Mouse (Mus musculus) liver, postnatal 0 days (tissue): ENCODE results near the gene Ankrd40. TPM values are rescaled to one million over a fixed set of nuclear protein-coding genes. Genes with fewer than 3 reads are reported as not detected.
A peak's percentile ranks its signal among the peaks of the same experiment; 100 is the strongest.

Experiments
- ATAC-seq: fragments of 200-750 bp; cut with Nextera tagmentation; 2 replicates; pipeline ENCODE4 v1.8.0; 2017; ENCODE audit warnings: mild to moderate bottlenecking, moderate library complexity
- DNase-seq: peaks from one replicate; pipeline ENCODE4 v3.0.0-alpha.2; 2016
- H3K27ac ChIP-seq: fragments of 300-500 bp; sonication (generic); 2 replicates; pipeline ENCODE4 v1.5.1; 2014; ENCODE audit warnings: antibody characterized with exemption, moderate library complexity, mild to moderate bottlenecking, low read depth
- H3K27me3 ChIP-seq: fragments of 300-500 bp; sonication (generic); 2 replicates; pipeline ENCODE4 v1.6.1; 2014; ENCODE audit warnings: low read length, control low read depth, mixed read lengths; ENCODE audit not compliant: insufficient read depth
- H3K36me3 ChIP-seq: fragments of 300-500 bp; sonication (generic); replicated peaks from 2 replicates; pipeline ENCODE4 v1.6.1; 2014; ENCODE audit warnings: mild to moderate bottlenecking, control low read depth, low read length, moderate library complexity, mixed read lengths; ENCODE audit not compliant: insufficient read depth
- H3K4me1 ChIP-seq: fragments of 300-500 bp; sonication (generic); 2 replicates; pipeline ENCODE4 v1.6.1; 2014; ENCODE audit warnings: antibody characterized with exemption, mild to moderate bottlenecking, control low read depth; ENCODE audit not compliant: insufficient read depth
- H3K4me2 ChIP-seq: fragments of 300-500 bp; sonication (generic); 2 replicates; pipeline ENCODE4 v1.6.1; 2014; ENCODE audit warnings: low read depth, mild to moderate bottlenecking, low read length, moderate library complexity, mixed read lengths
- H3K4me3 ChIP-seq: fragments of 300-500 bp; sonication (generic); 2 replicates; pipeline ENCODE4 v1.5.1; 2014; ENCODE audit warnings: low read depth, low read length
- H3K9ac ChIP-seq: fragments of 300-500 bp; sonication (generic); replicated peaks from 2 replicates; pipeline ENCODE4 v1.6.1; 2014; ENCODE audit warnings: mild to moderate bottlenecking, moderate library complexity
- H3K9me3 ChIP-seq: fragments of 300-500 bp; sonication (generic); 2 replicates; pipeline ENCODE4 v1.6.1; 2016; ENCODE audit warnings: mild to moderate bottlenecking, control low read depth, low read length, mixed read lengths
- CTCF ChIP-seq: sonication (generic); IDR thresholded peaks from 2 replicates; pipeline ENCODE4 v1.5.1; 2016; ENCODE audit warnings: antibody characterized with exemption, low read depth
- EP300 ChIP-seq: IDR thresholded peaks from 2 replicates; pipeline ENCODE4 v1.6.1; 2016; ENCODE audit warnings: antibody characterized with exemption, low read depth, mild to moderate bottlenecking
- whole genome bisulfite sequencing: fragments of 180-500 bp; shearing (Covaris S2); extraction: QIAGEN DNeasy Blood & Tissue Kit; methylation state at CpG from one replicate; pipeline ENCODE4 v1.1.7; 2014; ENCODE audit not compliant: insufficient replicate concordance; 5-methylcytosine and 5-hydroxymethylcytosine counted together
- polyA plus RNA-seq: library from polyadenylated mRNA; unstranded; fragments of >200 nt; fragmentation: Nextera tagmentation; extraction: Ambion mirVana; gene quantifications from 2 replicates; pipeline ENCODE4 v1.2.1, GENCODE M21; 2015

Gene Ankrd40
- polyA plus RNA-seq, 1 experiment from 2014 or later: 8.5 TPM

DNA sequence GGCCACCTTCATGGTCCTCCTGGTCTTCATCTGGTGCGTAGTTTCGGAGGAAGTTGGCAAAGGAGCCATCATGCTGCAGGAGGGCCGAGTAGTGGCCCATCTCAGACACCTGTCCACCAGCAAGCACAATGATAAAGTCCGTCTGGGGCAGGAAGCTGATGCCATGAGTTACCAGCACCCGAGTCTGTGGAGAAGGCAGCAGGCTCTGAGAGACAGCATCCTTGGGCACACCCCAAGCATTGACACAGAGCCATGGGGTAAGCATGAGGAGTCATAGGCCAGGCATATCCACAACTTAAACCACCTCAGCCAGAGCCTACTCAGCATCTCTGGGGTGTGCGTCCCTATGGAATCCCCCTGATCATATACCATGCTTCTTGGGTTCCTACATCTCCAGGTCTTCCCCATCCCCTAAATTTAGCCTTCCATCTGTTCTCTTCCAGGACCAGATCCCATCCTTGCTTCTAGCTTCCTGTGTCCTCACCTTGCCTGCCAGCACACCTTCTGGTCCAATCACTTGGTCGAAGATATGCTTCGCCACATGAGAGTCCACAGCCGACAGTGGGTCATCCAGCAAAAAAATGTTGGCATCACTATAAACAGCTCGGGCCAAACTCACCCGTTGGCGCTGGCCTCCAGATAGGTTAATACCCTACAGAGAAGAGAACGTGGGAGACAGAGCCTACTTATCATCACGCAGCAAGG lies 33.5 kb downstream of the Ankrd40 start:
- Histone ChIP-seq H3K36me3 (no peaks in the 10 kb centered on the region), H3K9me3 (0 out of 2 replicates have a peak, but pooled peaks cover 2% of the 10 kb centered on the region), H3K27ac (no peak overlapping the region), H3K4me3 (no peak overlapping the region), H3K9ac (no peak overlapping the region), H3K27me3 (0 out of 2 replicates have a peak, but pooled peaks cover 2% of the 10 kb centered on the region), H3K4me1 (no peaks in the 10 kb centered on the region), H3K4me2 (no peak overlapping the region)
- ATAC-seq (no peak), DNase-seq (no peak)
- TF ChIP-seq CTCF: no peak
- no peak for TF ChIP-seq EP300
- WGBS: 80% methylated on average over 14 of the region's 14 CpGs

DNA sequence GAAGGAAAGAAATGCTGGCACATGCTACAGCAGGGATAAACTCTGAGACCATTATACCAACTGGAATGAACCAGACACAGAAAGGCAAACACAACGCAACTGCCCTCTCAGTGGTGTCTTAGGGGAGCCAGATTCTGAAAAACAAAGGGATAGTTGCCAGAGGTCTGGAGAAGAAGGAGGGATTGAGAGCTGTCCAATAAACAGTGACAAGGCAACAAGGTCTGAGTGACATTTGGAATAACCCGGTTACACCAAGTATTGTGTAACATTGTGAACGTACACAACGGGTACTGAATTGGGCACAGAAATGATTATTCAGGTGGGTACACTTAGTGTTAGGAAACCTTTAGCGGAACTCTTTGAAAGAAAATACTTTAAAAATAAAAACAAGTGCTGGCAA lies 34.3 kb downstream of the Ankrd40 start:
- H3K27ac ChIP-seq: no peak overlapping the region
- H3K36me3 ChIP-seq: no peaks in the 10 kb centered on the region
- no peaks in the 10 kb centered on the region for H3K27me3 ChIP-seq
- H3K9me3 ChIP-seq: 0 out of 2 replicates have a peak, but pooled peaks cover 2% of the 10 kb centered on the region
- H3K9ac ChIP-seq: no peak overlapping the region
- ATAC-seq (peak; percentile 46), DNase-seq (no peak)
- H3K4me1 ChIP-seq: no peaks in the 10 kb centered on the region
- no peak for TF ChIP-seq EP300
- no peak for TF ChIP-seq CTCF
- 67% methylated on average over 5 of the region's 5 CpGs for WGBS
- H3K4me2 ChIP-seq: no peak overlapping the region
- H3K4me3 ChIP-seq: no peak overlapping the region

DNA sequence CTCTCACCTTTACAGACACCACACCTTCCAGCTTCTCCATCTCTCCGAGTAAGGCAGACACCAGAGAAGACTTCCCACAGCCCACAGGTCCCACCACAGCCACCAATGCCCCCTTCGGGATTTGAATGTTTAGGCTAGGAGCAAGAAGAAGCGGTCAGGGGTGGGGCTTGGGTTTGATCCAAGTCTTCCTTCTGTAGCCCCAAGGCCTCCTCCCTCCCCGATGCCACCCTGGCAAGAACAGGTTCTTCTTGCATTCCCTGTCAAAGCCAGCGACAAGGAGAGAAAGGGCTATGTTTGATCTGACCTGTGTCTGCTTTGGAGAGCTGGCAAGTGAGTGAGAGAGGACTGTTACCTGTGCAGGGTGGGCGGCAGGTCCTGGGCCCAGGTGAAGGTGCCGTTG lies 35.9 kb downstream of the Ankrd40 start:
- no peak overlapping the region for H3K27ac ChIP-seq
- TF ChIP-seq CTCF: no peak
- TF ChIP-seq EP300: no peak
- no peak for DNase-seq
- ATAC-seq: no peak
- H3K4me2 ChIP-seq: no peak overlapping the region
- 0 out of 2 replicates have a peak, but pooled peaks cover 2% of the 10 kb centered on the region for H3K9me3 ChIP-seq
- H3K27me3 ChIP-seq: no peaks in the 10 kb centered on the region
- H3K9ac ChIP-seq: no peak overlapping the region
- H3K36me3 ChIP-seq: no peaks in the 10 kb centered on the region
- no peak overlapping the region for H3K4me3 ChIP-seq
- 71% methylated on average over 7 of the region's 7 CpGs for WGBS
- no peaks in the 10 kb centered on the region for H3K4me1 ChIP-seq

DNA sequence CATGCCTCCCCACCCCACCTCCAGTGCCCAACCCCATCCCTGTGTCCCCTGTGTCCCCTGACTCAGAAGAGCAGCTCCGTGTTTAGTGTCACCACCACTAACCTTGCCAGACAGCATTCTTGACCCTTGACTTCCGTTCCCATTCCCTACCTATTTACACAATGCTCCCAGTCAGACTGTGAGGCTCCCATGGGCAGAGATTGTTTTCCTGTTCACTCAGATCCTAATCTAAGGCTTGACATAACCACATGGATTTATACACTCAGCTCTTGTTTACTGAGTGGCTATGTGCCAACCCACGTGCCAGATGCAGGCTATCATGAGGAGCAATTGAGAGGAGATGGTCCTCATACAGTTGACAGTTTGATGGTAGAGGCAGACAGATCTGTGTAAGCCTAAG lies 37.5 kb downstream of the Ankrd40 start:
- 0 out of 2 replicates have a peak overlapping the region, but pooled peaks have one; percentile 44 for H3K27ac ChIP-seq

DNA sequence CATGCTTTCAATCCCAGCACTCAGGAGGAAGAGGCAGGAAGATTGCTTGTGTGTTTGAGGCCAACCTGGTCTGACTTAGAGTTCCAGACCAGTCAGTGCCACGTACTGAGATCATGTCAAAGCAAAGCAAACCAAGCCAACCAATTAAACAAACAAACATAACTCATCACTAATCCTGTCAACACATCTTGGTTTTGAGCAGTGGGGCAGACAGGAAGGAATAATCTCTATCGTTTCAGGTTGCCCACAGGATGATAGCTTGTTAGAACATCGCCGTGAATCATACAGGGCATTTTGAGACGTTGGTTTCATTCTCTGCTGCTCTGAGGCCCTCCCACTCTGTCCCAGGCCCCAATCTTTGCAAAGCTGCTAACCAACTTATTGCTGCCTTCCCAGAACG lies 42.2 kb downstream of the Ankrd40 start:
- DNase-seq (no peak), ATAC-seq (no peak)
- Histone ChIP-seq H3K9me3 (0 out of 2 replicates have a peak, but pooled peaks cover 2% of the 10 kb centered on the region), H3K4me2 (no peak overlapping the region), H3K4me3 (no peak overlapping the region), H3K36me3 (no peaks in the 10 kb centered on the region), H3K9ac (no peak overlapping the region), H3K4me1 (peaks cover 9% of the 10 kb centered on the region), H3K27me3 (no peaks in the 10 kb centered on the region), H3K27ac (no peak overlapping the region)
- 41% methylated on average over 6 of the region's 6 CpGs for WGBS
- TF ChIP-seq EP300 (no peak), CTCF (no peak)

More for the DNA sequence above, 37.5 kb downstream of the Ankrd40 start:
- DNase-seq (peak; percentile 60), ATAC-seq (peak; percentile 93)
- WGBS: 42% methylated on average over 3 of the region's 3 CpGs
- Histone ChIP-seq H3K27me3 (no peaks in the 10 kb centered on the region), H3K9ac (no peak overlapping the region), H3K36me3 (no peaks in the 10 kb centered on the region), H3K4me2 (no peak overlapping the region), H3K4me1 (peaks cover 2% of the 10 kb centered on the region), H3K9me3 (0 out of 2 replicates have a peak, but pooled peaks cover 2% of the 10 kb centered on the region), H3K4me3 (no peak overlapping the region)
- TF ChIP-seq EP300: no peak
- no peak for TF ChIP-seq CTCF

DNA sequence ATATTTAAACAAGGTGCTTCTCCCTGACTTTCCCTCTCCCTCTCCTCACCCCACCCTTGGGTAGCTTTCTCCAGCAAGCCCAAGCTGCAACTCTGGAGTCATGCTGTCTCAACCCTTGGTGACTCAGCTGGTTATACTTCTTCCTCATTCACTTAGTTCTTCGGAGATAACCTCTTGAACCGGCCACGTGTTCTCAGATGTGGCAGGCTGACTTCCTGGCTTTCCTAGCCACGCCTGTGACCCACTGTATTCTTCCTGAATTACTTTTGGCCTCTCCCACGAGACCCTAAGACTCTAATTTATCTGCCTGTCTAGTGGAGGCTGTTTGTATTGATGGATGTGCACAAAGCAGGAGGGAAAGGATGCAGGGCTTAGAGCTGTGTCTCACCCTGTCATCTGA lies 43.0 kb downstream of the Ankrd40 start:
- 8% methylated on average over 5 of the region's 5 CpGs for WGBS
- peak overlapping the region; percentile 45; the same call in 1 of the 2 replicates for H3K27ac ChIP-seq
- no peak overlapping the region for H3K4me3 ChIP-seq
- DNase-seq (peak; percentile 48), ATAC-seq (peak; percentile 66)
- no peak overlapping the region for H3K9ac ChIP-seq
- 0 out of 2 replicates have a peak, but pooled peaks cover 2% of the 10 kb centered on the region for H3K9me3 ChIP-seq
- H3K4me1 ChIP-seq: peaks cover 9% of the 10 kb centered on the region
- no peaks in the 10 kb centered on the region for H3K36me3 ChIP-seq
- no peak overlapping the region for H3K4me2 ChIP-seq
- no peak for TF ChIP-seq CTCF
- TF ChIP-seq EP300: no peak
- no peaks in the 10 kb centered on the region for H3K27me3 ChIP-seq
